Mouse (Mus musculus) hematopoietic stem cell, adult 5-6 weeks (primary cell): Measurements from ENCODE around the gene Sh2b1. TPM values are rescaled to one million over a fixed set of nuclear protein-coding genes. Genes with fewer than 3 reads are reported as not detected.
"Not testable (repeated sequence)": the region's sequence is repeated elsewhere in the genome, so short reads cannot be mapped to it uniquely, and the experiment has no call there.

Experiments
- ATAC-seq, 2 experiments: fragments of 125-278 bp in 1 of 2; replicated peaks in 1 of 2; 2 replicates each; pipeline ENCODE4 v1.8.0; 2016 to 2017; ENCODE audit warnings: inconsistent platforms in 2 of 2, mild to moderate bottlenecking in 2 of 2, moderate number of reproducible peaks in 2 of 2, low read depth in 1 of 2, moderate TSS enrichment in 1 of 2; ENCODE audit not compliant: low FRiP score in 2 of 2, poor library complexity in 2 of 2, severe bottlenecking in 2 of 2, insufficient read depth in 1 of 2, low TSS enrichment in 1 of 2
- total RNA-seq: library from RNA; stranded (forward); fragments of 172-1452, 232-1000 nt; gene quantifications from 2 replicates; pipeline ENCODE4 v1.2.3, GENCODE M21; 2017

Sh2b1 gene
- total RNA-seq, 1 experiment from 2014 or later = 20.9 TPM

DNA sequence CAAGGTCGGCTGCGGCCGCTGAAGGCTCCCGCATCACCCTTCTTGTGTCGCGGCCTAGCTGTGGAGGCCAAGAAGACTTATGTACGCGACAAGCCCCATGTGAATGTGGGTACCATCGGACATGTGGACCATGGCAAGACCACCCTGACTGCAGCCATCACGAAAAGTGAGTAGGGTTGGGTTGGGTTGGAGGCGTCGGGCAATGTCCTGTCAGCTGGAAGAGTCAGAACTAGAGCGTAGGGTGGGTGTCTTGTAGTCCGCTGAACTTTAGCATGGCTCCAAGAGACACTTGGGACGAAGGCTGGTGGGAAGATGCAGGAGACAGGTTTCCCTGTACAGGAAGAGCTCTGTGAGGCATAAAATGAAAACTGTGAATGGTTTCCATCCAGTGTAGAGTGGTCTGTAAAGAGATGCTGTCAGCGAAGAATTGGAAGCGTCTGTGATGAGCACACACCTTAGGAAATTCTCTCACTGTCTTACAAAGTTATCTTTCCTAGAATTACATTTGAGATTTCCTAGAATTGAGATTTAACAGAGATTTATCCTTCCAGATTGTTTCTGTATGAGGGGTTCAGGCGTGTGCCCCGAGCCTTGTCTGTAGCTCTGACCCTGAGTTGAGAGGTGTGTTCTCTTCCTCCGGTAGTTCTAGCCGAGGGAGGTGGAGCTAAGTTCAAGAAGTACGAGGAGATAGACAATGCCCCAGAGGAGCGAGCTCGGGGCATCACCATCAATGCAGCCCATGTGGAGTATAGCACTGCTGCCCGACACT, 12.6 kb upstream of the Sh2b1 start:
- ATAC-seq = not testable (repeated sequence)

DNA sequence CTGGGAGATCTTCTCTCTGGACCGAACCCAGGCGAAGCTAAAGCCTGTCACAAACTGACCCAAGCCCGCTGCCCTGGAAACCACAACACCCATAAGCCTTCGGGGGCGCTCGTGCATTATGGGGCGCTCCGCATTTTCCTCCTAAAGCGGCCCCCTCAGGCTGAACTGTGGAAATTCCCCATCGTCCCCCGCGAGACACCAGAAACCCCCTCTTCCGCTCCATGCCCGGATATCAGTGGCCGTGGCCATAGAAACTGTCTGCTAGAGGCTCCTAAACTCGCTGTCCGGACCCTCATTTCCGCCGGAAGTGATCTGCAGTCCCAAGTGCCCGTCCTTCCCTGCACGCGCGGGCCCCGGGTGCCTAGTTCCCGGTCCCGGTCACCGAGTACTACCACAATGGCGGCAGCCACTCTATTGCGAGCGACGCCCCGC, 11.8 kb upstream of the Sh2b1 start, which contains the start of gene Tufm:
Gene Tufm, plus strand, starts transcription at position 310 of the 432 bp plus-strand sequence.
- ATAC-seq = peak; percentile 84 to 85

DNA sequence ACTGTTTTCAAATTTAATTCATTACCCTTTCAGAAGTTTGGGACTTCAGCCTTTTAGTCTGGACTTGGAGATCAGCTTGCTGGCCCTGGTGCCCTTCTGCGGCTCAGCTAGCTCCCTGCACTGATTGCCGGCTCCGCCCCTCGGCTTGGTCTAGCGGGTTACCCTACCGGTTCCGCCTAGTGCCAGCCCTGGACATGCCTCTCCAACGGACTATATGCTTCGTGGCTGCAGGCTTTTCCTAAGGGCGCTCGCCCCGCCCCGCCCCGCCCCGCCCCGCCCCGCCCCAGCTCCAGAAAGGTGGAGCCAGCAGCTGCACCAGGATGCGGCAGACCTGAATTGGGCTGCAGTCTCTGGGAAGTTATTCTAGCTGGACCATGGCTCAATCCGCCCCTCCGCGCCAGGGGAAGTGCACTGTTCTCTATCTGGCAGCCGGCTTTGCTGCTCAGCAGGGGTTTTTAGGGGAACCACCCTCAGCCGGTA, 7.2 kb upstream of the Sh2b1 start:
- ATAC-seq = peak; percentile 79 to 87

DNA sequence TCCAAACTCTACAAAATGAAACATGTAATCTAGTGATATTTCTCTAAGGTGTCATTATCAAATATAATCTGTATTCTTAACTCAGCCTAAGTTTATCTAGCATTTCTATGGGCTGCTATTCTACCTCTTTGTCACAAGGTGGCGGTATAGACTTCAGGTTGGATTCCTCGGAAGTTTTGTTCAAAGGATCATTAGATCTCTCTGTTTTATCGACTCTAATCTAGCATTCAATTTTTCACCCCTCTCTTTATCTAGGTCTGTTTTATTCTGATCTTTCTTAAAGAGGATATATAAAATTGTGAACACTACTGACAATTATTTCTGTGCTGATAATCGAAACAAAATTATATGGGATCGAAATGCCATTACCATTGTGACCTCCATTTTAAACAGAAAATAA, 6.5 kb upstream of the Sh2b1 start:
- ATAC-seq = no peak

DNA sequence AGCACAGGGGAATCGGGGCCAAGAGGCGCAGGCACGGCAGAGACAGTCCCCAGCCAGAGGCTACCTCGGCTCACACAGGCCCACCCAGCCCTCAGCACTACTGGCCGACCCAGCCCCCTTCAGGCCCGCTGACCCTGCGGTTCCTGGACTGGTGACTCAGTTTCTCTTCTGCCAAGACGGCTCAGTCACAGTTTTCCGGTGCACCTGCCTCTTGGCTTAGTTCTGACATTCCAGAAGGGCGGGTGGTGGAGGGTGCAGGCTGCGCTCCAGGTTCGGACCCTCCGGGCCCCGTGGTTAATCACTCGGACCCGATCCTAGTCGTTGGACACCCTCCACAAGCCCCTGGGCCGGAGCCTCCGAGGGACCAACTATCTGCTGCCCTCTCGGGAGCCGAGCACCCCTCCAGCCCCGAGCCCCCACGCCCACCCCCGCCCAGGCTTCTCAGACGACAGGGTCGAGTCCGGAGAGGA, 703 bp downstream of the Sh2b1 start:
- no peak for ATAC-seq

DNA sequence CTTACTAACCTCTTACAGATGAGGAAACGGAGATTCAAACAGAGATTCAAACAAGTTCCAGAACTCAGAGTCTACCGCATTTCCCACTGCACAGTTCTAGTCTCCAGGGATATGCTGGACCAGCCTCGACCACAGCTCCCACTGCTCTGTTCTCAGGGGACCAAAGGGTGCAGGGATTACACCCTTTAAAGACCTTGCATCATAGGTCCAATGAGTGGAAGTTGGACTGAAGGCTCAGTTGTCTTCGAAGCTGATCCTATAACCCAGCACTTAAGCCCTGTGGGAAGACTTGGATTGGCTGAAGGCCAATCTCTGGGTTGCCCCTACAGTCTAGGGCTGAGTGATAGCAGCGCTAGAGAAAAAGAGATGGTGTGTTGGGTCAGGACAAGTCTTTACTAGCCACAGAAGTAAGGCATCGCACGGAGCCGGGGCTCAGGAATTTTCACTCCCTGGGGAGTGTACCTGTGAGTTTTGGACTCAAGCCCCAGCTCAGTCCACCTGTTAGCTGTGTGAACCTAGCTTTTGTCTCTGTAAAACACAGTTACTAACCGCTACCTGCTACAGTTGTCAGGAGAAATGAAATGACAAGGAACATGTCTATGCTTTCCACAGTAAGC, 1.6 kb downstream of the Sh2b1 start:
- ATAC-seq = no peak

DNA sequence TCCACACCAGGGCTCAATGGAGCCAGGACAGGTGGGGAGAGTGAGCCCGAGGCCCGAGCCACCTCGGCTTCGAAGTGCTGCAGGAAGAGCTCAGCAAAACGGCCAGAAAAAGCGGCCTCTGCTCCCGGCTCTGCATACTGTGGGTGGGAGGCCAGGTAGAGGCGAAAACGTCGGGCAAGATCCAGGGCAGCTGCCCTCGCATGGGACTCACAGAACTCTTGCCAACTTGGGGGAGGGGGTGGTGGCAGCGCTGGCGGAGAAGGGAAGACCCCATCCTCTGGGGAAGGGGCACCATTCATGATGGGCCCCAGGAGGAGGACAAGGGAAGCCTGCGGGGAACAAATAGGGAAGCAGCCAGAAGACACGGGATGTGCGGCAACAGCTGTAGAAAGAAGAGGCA, 2.5 kb downstream of the Sh2b1 start:
- ATAC-seq = no peak

DNA sequence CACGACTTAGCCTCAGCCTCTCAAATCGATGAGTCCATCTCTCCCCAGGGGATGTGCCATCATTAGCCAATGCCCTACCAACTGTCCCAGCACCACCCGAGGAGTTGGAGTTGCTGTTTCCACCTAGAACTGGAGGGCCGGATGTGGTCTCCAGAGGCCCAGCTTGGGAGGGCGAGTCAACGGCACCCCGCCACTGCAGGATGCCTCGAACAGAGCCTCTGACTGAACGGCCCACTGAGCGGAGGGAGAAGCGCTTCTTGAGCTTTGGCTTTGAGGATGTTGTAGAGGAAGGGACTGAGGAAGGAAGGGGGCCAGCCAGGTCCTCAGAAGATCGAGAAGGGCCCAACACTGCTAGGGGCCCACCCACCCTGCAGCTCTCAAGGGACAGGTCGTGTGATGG, 2.9 kb downstream of the Sh2b1 start:
- ATAC-seq = peak; percentile 38

DNA sequence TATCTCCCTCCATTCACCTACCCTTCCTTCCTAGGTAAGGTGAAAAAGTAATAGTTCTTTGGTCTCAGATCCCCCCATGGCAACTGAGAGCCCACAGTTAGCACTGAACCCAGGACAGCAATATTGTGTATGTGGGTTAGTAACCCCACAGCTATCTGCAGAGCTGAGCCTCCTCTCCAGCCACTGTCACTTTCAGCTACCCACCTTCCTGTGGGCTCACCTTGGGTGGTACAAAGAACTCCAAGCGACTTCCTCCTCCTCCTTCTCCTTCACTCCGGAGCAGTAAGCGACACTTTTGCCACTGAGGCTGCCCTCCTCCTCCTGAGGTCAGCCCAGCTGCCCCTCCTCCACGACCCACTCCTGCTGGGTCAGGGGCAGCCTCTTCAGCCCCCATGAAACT, 3.4 kb downstream of the Sh2b1 start:
- ATAC-seq = no peak

DNA sequence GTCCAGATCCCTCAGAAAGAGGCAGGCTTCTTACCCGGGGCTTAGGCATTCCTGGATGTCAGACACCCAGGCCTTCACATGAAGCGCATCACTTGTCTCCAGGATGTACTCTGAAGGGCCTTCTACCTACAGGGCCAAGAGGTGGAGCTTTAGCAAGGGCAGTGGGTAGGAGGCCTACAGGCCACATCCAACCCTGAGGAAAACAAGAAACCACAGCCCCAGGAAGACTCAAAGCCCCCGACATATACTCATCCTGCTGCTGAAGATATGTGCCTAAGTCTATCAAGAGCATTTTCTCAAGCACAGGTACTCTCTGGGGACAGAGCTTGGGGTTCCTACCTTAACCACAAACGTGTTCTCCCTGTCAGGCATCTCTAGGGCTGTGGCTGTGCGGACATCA, 3.9 kb downstream of the Sh2b1 start:
- ATAC-seq = no peak

DNA sequence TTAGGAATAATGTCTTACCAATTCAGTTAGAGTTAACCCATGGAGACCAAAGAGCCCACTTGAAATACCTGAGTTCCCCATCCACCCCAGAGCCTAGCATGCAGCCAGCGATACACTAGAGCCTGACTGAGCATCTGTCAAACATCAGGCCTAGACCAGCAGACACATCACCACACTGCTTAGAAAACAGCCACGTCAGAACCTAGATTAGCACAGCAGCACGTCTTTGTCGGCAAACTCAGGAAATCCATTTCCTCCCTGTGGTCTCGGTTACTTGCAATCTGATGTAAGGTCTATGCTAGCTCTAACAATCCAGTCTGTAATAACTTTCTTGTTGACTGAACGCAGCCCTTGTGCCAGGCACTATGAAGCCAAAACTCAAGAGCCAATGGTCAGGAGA, 5.1 kb downstream of the Sh2b1 start:
- ATAC-seq = peak; percentile 76 to 80

DNA sequence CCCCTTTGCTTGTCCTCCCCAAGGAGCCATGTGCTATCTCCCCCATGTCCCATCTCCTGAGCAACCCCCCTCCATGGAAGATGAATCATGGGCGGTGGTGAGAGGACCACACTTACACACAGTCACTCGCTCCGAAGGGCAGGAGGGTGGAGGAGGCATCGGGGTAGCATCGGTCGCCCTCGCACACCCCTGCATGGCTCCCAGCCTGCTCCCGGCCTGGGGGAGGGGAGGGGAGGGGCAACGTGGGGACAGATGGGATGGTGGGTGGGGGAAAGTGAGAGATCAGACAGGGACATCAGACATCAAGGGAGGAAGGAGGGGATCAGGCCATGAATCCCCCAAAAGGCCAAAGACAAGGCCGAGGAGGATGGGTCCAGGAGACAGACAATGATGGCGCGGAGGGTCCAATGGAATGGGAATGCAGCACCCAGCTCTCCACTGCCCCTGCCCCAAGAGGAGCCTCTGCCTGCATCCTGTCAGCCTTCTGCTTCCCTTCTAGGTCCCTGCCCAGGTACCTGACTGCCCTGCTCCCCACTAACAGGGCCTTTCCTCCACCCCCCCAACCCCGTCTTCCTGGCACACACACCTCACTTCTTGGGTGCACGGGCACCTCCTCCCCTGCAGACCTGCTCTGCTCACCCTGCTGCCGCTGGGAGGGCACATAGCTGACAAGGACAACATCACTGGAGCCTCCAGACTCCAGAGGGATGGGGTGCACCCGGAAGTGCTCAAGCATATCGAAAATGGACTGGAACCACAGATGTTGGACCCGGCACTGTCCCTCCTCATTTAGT, 7.2 kb downstream of the Sh2b1 start:
- no peak for ATAC-seq

DNA sequence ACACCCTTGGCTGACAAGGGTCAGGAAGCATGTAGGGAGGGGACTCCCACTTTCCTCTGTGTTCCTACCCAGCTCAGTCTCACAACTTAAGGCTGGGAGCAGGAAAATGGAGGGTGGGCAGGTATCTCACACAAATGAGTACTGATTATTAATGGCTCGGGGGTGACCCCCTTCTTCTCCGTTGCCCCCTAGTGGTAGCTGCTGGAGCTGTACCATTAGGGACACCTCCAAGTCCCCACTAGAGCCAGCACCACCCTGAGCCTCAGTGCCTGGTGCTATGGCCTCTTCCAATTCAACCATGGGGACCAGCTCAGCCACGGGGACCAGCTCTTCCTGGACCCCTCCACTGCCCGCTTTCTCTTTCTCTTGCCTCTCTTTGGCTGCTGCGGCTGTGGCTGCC, 8.0 kb downstream of the Sh2b1 start:
- no peak; a peak in 1 of 4 replicates for ATAC-seq

DNA sequence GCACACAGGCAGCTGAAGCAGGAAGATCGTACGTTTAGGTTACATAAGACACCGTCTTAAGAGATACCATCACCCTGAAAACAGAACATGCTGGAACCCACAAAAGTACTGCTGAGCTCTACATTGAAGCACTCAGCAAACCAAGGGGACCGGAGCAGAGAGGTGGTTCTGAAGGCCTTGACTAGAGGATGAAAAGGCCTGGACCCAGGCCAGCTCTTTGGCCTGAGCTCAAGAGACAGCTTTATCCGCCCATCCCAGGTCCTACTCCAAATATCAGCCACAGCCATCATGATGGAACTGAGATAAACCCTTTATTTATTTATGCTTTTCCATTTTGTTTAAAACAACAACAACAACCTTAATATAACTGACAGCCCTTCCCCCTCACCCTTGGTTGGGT, 8.5 kb downstream of the Sh2b1 start:
- ATAC-seq = no peak

DNA sequence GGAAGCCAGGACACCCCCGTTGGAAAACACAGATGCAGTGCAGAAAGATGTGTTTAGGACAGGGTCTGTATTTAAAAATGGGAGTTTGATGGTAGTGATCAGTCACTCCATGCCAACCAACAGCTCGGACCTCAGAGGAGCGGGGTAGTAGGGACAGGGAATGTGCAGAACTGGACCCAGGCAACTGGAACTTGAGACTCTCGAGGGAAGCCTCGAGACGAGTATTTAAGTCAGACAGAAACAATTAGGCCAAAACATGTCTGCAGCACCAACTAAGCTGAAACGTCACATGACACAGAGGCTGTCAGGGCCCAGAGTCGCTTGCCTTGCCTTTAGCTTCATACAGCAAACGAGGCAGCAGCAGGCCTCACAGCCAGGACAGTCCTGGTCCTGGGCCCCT, 9.1 kb downstream of the Sh2b1 start:
- no peak for ATAC-seq

DNA sequence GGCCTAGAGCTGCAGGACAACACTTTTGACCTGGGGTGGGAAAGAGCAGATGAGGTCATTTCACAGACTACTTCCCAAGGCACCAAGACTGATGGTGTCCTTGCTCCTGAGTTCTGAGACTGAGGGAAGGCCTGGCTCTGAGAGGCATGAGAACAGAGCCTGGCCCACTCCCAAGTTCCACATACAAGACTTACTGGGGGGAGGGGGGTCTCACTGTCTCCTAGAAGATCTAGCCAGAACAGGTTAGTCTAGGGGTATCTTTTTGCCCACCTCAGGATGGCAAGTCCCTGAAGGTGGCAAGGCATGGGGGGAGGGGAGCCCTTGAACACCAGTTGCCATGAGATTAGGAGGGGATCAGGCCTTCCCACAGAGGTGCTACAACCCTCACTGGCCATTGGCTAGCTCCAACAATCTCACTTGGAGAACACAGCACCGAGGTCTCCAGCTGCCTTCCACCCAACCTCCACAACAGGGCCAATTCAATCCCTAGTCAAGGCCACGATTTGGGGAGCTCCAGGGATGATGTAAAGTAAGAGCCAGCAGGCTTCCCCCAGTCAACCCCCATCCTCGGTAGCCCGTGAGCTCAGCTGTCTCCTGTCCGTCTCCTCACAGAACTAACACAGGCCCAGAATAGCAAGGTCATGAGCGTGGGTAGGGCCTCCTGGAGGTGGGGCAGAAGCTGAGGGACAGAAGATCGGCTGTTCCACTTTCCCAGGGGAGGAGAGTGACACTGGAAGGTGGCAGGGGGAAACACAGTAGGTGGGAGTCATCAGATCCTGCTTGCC, 9.8 kb downstream of the Sh2b1 start:
- no peak for ATAC-seq

DNA sequence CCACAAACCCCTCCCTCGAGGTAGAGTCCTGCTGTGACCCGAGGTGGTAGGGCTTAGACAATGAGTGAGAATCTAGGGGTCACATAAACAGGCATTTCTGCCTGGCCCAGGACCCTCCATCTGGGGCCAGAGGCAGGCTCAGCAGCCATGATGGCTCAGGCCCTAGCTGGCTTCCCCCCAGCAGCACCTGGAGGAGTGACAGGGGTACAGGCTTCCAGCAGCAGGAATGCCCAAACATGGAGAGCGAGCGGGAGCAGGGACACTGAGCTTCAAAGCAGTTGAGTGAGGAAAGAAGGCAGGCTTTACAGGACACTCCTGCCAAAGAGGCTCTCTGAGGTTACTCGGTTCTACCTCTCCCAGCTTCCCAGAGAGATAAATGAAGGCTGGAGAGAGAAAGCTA, 10.4 kb downstream of the Sh2b1 start:
- ATAC-seq = no peak
